Mouse (Mus musculus) lung, adult 2 months (tissue): ENCODE measurements around the gene Ngfr.

ENCODE experiments used
- CTCF ChIP-seq: fragments of 200-500 bp; IDR thresholded peaks from 2 replicates; pipeline ENCODE4 v1.5.1; 2011; ENCODE audit warnings: mild to moderate bottlenecking, low read length, control low read depth; ENCODE audit not compliant: insufficient read depth
- POLR2A ChIP-seq: fragments of 200-500 bp; IDR thresholded peaks from 2 replicates; pipeline ENCODE4 v1.6.1; 2011; ENCODE audit warnings: low read depth, mild to moderate bottlenecking, control low read depth, low read length, borderline replicate concordance; ENCODE audit errors: extremely low read depth

DNA sequence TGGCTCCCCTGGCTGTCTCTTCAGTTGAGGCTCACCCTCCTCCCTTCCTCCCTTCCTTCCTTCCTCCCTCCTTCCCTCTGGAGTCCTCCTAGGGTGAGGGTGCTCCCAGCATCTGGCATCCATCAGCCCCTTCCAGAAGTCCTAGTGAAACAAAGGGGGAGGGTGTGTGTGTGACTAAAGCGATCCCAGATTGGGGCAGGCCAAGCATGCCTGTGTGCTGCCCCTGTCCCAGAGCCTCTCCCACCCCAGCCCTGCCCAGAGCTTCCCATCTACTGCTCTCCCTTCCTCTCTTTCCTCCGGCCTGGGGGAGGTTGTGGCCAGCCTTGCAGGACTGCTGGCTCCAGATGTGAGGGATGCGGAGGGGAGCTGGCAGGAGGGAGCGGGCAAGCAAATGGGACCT is 43.8 kb upstream of the Ngfr start:
- no peak for TF ChIP-seq CTCF
- TF ChIP-seq POLR2A, result no peak
